28 mouse cellular contexts compared by ENCODE assay signal in genomic region chr19:10415508-10415907, GRCm38 (mm10). TPM values are rescaled to one million over a fixed set of nuclear protein-coding genes. Genes with fewer than 3 reads are reported as not detected.
"Had no signal": no experiment of that assay in that cellular context is flagged by ENCODE, and none has a peak within 500 bp of the region (broad histone marks: within the 10 kb centered on the region; RNA-seq: fewer than 3 reads in every experiment).

No protein-coding gene starts in this region.

- H3K27me3 ChIP-seq: intestine, embryonic 15.5 days had no signal

- H3K9ac ChIP-seq: heart, embryonic 12.5 days; hindbrain, embryonic 12.5 days; hindbrain, embryonic 14.5 days; intestine, embryonic 15.5 days; limb, embryonic 12.5 days; liver, embryonic 13.5 days; liver, embryonic 15.5 days; liver, postnatal 0 days had no signal

- H3K36me3 ChIP-seq: heart, embryonic 10.5 days; heart, embryonic 12.5 days; hindbrain, embryonic 10.5 days; hindbrain, embryonic 12.5 days; intestine, embryonic 15.5 days; limb, embryonic 10.5 days; limb, embryonic 12.5 days; liver, embryonic 13.5 days; liver, embryonic 15.5 days had no signal

- DNase-seq: gastrocnemius, adult 2 months; gastrocnemius, postnatal 10 days; gastrocnemius, postnatal 25 days; heart, adult 18-20 months; kidney, adult 18-20 months; kidney, adult 8-10 months; kidney, postnatal 10 days; kidney, postnatal 25 days; kidney, postnatal 4 days; liver; liver, embryonic 13.5 days; liver, postnatal 0 days had no signal

- H3K27ac ChIP-seq: gastrocnemius, adult 2 months; heart, embryonic 10.5 days; hindbrain, embryonic 10.5 days; hindbrain, embryonic 12.5 days; hindbrain, embryonic 14.5 days; intestine, embryonic 15.5 days; layer of hippocampus, adult 2 months; left cerebral cortex, adult 2 months; limb, embryonic 10.5 days; limb, embryonic 12.5 days; liver, embryonic 13.5 days; liver, embryonic 15.5 days had no signal

- H3K4me3 ChIP-seq: gastrocnemius, adult 2 months; heart, embryonic 10.5 days; heart, embryonic 12.5 days; hindbrain, embryonic 10.5 days; hindbrain, embryonic 12.5 days; intestine, embryonic 15.5 days; layer of hippocampus, adult 2 months; left cerebral cortex, adult 2 months; limb, embryonic 10.5 days; limb, embryonic 12.5 days; liver, embryonic 13.5 days; liver, embryonic 15.5 days had no signal

- ATAC-seq: hindbrain, embryonic 16.5 days; inflammation-experienced regulatory T-cells, adult 6 months; intestine, embryonic 15.5 days; intestine, postnatal 0 days; liver, postnatal 0 days had no signal

- H3K4me1 ChIP-seq: liver, embryonic 13.5 days; liver, embryonic 15.5 days had no signal

RNA-seq across cellular contexts. Expression of gene Syt7, which starts 26.6 kb away (rescaled TPM):
- total RNA-seq: granulocyte monocyte progenitor cell, adult 5-6 weeks had no signal

RNA-seq across cellular contexts. Expression of gene Lrrc10b, which starts 41.8 kb away (rescaled TPM):
- total RNA-seq: granulocyte monocyte progenitor cell, adult 5-6 weeks had no signal
- polyA plus RNA-seq: inflammation-experienced regulatory T-cells, adult 6 months; liver, embryonic 11.5 days; liver, postnatal 0 days had no signal
